In genomic region chr8:8183233-8183622, GRCm38 (mm10) we compare ENCODE assay signal across 16 mouse cellular contexts.
DNase-seq lines count a peak whose midpoint lies in the region; ATAC-seq lines count a peak whose summit lies in the region.
"Had no signal": no experiment of that assay in that cellular context is flagged by ENCODE, and none has a peak within 500 bp of the region (broad histone marks: within the 10 kb centered on the region; RNA-seq: fewer than 3 reads in every experiment).

No protein-coding gene starts in this region.

- H3K27me3 ChIP-seq in neural tube, embryonic 12.5 days (replicated peaks): no peaks in the 10 kb centered on the region
- peaks cover 16% of the 10 kb centered on the region for H3K27me3 ChIP-seq in kidney, embryonic 15.5 days
- H3K27me3 ChIP-seq: embryonic facial prominence, embryonic 12.5 days; forebrain, embryonic 12.5 days; limb, embryonic 13.5 days; lung, embryonic 15.5 days; megakaryocyte, embryonic 14.5 days had no signal

- H3K9ac ChIP-seq in neural tube, embryonic 12.5 days: no peak overlapping the region
- no peak overlapping the region for H3K9ac ChIP-seq in kidney, embryonic 15.5 days
- H3K9ac ChIP-seq: embryonic facial prominence, embryonic 12.5 days; forebrain, embryonic 12.5 days; limb, embryonic 13.5 days; lung, embryonic 15.5 days had no signal

- no peak overlapping the region for H3K4me2 ChIP-seq in neural tube, embryonic 12.5 days (replicated peaks)
- H3K4me2 ChIP-seq in kidney, embryonic 15.5 days: no peak overlapping the region
- H3K4me2 ChIP-seq: embryonic facial prominence, embryonic 12.5 days; forebrain, embryonic 12.5 days; limb, embryonic 13.5 days; lung, embryonic 15.5 days had no signal

- H3K36me3 ChIP-seq in neural tube, embryonic 12.5 days: no peaks in the 10 kb centered on the region
- H3K36me3 ChIP-seq in kidney, embryonic 15.5 days: no peaks in the 10 kb centered on the region
- H3K36me3 ChIP-seq: embryonic facial prominence, embryonic 12.5 days; forebrain, embryonic 12.5 days; limb, embryonic 13.5 days; lung, embryonic 15.5 days had no signal

- peaks cover 9% of the 10 kb centered on the region for H3K4me1 ChIP-seq in neural tube, embryonic 12.5 days
- peaks cover 11% of the 10 kb centered on the region for H3K4me1 ChIP-seq in kidney, embryonic 15.5 days
- H3K4me1 ChIP-seq: embryonic facial prominence, embryonic 12.5 days; forebrain, embryonic 12.5 days; limb, embryonic 13.5 days; lung, embryonic 15.5 days; megakaryocyte, embryonic 14.5 days had no signal

- peak; percentile 72 for ATAC-seq in neural tube, embryonic 12.5 days (ENCODE audit: low FRiP score, low read depth)
- ATAC-seq in kidney, embryonic 15.5 days (replicated peaks; ENCODE audit: low FRiP score): peak; percentile 58
- no peak for ATAC-seq in megakaryocyte-erythroid progenitor cell, adult 5-6 weeks (replicated peaks; ENCODE audit: low FRiP score, low TSS enrichment, poor library complexity, severe bottlenecking)
- ATAC-seq: inflammation-experienced regulatory T-cells, adult 6 months had no signal

- DNase-seq in adrenal gland, adult (ENCODE audit: inconsistent age in 2 of 2, low spot score in 1 of 2): peak; percentile 10 to 24
- DNase-seq in adrenal gland, postnatal 14 days: no peak
- no peak for DNase-seq in neural tube, embryonic 10.5 days (ENCODE audit: extremely low spot score, low spot score)
- DNase-seq in spleen, adult 12 weeks (ENCODE audit: low spot score): no peak
- DNase-seq in natural killer cell, adult 2 months (ENCODE audit: low spot score in 2 of 2): no peak
- DNase-seq: cerebellum, postnatal 10 days; layer of hippocampus, postnatal 36 days had no signal

- no peak overlapping the region for H3K27ac ChIP-seq in neural tube, embryonic 12.5 days
- H3K27ac ChIP-seq in kidney, embryonic 15.5 days: no peak overlapping the region
- H3K27ac ChIP-seq: embryonic facial prominence, embryonic 12.5 days; forebrain, embryonic 12.5 days; limb, embryonic 13.5 days; lung, embryonic 15.5 days had no signal

- H3K4me3 ChIP-seq in neural tube, embryonic 12.5 days: no peak overlapping the region
- no peak overlapping the region for H3K4me3 ChIP-seq in kidney, embryonic 15.5 days (replicated peaks)
- H3K4me3 ChIP-seq: embryonic facial prominence, embryonic 12.5 days; forebrain, embryonic 12.5 days; limb, embryonic 13.5 days; lung, embryonic 15.5 days; megakaryocyte, embryonic 14.5 days had no signal

- H3K9me3 ChIP-seq in neural tube, embryonic 12.5 days: no peaks in the 10 kb centered on the region
- H3K9me3 ChIP-seq in kidney, embryonic 15.5 days (replicated peaks): no peaks in the 10 kb centered on the region
- H3K9me3 ChIP-seq: embryonic facial prominence, embryonic 12.5 days; forebrain, embryonic 12.5 days; limb, embryonic 13.5 days; lung, embryonic 15.5 days; megakaryocyte, embryonic 14.5 days had no signal

- 45% methylated on average over 6 of the region's 6 CpGs for WGBS in neural tube, embryonic 12.5 days
- 41% methylated on average over 6 of the region's 6 CpGs for WGBS in kidney, embryonic 15.5 days

Comparison
In these comparisons a context has a peak if more than half of its experiments do, and no peak if none do; other contexts are left out.
1. DNase-seq: peak in adrenal gland, adult (2 of 2); none in adrenal gland, postnatal 14 days (single experiment), neural tube, embryonic 10.5 days (single experiment), spleen, adult 12 weeks (single experiment) and natural killer cell, adult 2 months (0 of 2).